Mouse (Mus musculus): ENCODE measurements at regions not wholly inside any gene's neighbourhood (a gene's known extent, or its start where the extent isn't known, plus 50 kb on each side); places are given as distances from the start of the nearest gene placed in this dataset.
"Not testable (repeated sequence)": the region's sequence is repeated elsewhere in the genome, so short reads cannot be mapped to it uniquely, and the experiment has no call there.

GRCm38 (mm10) chr8:116045526-116045925 is 337.9 kb upstream of the Maf start:
- DNase-seq (ENCODE audit: low spot score in 2 of 2): no peak

- no peak for DNase-seq (ENCODE audit: low spot score in 2 of 2)
Measured at GRCm38 (mm10) chr8:116043381-116043780, 335.8 kb upstream of the Maf start.

GRCm38 (mm10) chr8:116030966-116031365 is 323.4 kb upstream of the Maf start:
- DNase-seq (ENCODE audit: low spot score in 2 of 2): no peak

GRCm38 (mm10) chr8:116025321-116025720 is 317.7 kb upstream of the Maf start:
- no peak for DNase-seq (ENCODE audit: low spot score in 2 of 2)

GRCm38 (mm10) chr8:116024811-116025210 is 317.2 kb upstream of the Maf start:
- no peak for DNase-seq (ENCODE audit: low spot score in 2 of 2)

GRCm38 (mm10) chr8:116021691-116022090 is 314.1 kb upstream of the Maf start:
- no peak for DNase-seq (ENCODE audit: low spot score in 2 of 2)

- no peak for DNase-seq (ENCODE audit: low spot score in 2 of 2)
Measured at GRCm38 (mm10) chr8:115995320-115995719, 287.7 kb upstream of the Maf start.

GRCm38 (mm10) chr8:115991989-115992388 is 284.4 kb upstream of the Maf start:
- no peak for DNase-seq (ENCODE audit: low spot score in 2 of 2)

GRCm38 (mm10) chr8:115983397-115983796 is 275.8 kb upstream of the Maf start:
- DNase-seq (ENCODE audit: low spot score in 2 of 2): no peak

- no peak for DNase-seq (ENCODE audit: low spot score in 2 of 2)
Measured at GRCm38 (mm10) chr8:115982326-115982725, 274.7 kb upstream of the Maf start.

GRCm38 (mm10) chr8:115981426-115981825 is 273.8 kb upstream of the Maf start:
- no peak for DNase-seq (ENCODE audit: low spot score in 2 of 2)

GRCm38 (mm10) chr8:115980616-115981015 is 273.0 kb upstream of the Maf start:
- DNase-seq (ENCODE audit: low spot score in 2 of 2): no peak

- no peak for DNase-seq (ENCODE audit: low spot score in 2 of 2)
Measured at GRCm38 (mm10) chr8:115977152-115977551, 269.6 kb upstream of the Maf start.

GRCm38 (mm10) chr8:115974706-115975105 is 267.1 kb upstream of the Maf start:
- no peak for DNase-seq (ENCODE audit: low spot score in 2 of 2)

- DNase-seq (ENCODE audit: low spot score in 2 of 2): not testable (repeated sequence)
Measured at GRCm38 (mm10) chr8:115971351-115971750, 263.8 kb upstream of the Maf start.

GRCm38 (mm10) chr8:115968121-115968520 is 260.5 kb upstream of the Maf start:
- no peak for DNase-seq (ENCODE audit: low spot score in 2 of 2)

GRCm38 (mm10) chr8:115965981-115966380 is 258.4 kb upstream of the Maf start:
- DNase-seq (ENCODE audit: low spot score in 2 of 2): no peak

GRCm38 (mm10) chr8:115955371-115955770 is 247.8 kb upstream of the Maf start:
- DNase-seq (ENCODE audit: low spot score in 2 of 2): no peak

GRCm38 (mm10) chr8:115953783-115954470 is 246.3 kb upstream of the Maf start:
- DNase-seq (ENCODE audit: low spot score in 2 of 2): no peak

GRCm38 (mm10) chr8:115952496-115952895 is 244.9 kb upstream of the Maf start:
- no peak for DNase-seq (ENCODE audit: low spot score in 2 of 2)

- DNase-seq (ENCODE audit: low spot score in 2 of 2): no peak
Measured at GRCm38 (mm10) chr8:115948916-115949315, 241.3 kb upstream of the Maf start.

GRCm38 (mm10) chr8:115948036-115948435 is 240.4 kb upstream of the Maf start:
- DNase-seq (ENCODE audit: low spot score in 2 of 2): no peak

GRCm38 (mm10) chr8:115942731-115943509 is 235.3 kb upstream of the Maf start:
- peak; percentile 2 to 27 for DNase-seq (ENCODE audit: low spot score in 2 of 2)

Measured in frontal cortex, postnatal 36 days (tissue).